Mouse (Mus musculus): ENCODE measurements at regions not wholly inside any gene's neighbourhood (a gene's known extent, or its start where the extent isn't known, plus 50 kb on each side); places are given as distances from the start of the nearest gene placed in this dataset.
A peak's percentile ranks its signal among the peaks of the same experiment; 100 is the strongest.

DNA sequence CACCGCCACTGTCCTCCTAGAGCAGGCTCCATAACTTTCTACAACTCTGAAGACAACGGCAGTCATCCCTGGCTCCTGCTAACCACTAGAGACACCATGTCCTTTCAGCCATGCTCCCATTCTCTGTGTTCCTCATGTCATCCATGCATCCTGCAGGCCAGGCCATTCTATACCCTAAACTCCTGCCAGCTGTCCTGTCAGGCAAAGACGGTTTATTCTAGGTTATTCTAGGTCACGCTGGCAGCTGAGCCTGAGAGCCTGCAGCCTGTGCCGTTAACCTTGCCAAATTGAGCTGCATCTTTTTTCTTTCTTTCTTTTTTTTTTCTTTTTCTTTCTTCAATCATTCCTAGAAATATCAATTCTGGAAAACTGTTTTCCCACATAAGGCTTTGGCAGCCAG, 406.0 kb upstream of the Acvr2a start:
- no peak for DNase-seq (ENCODE audit: extremely low read depth, low read depth, low spot score)

- DNase-seq (ENCODE audit: extremely low read depth, low read depth, low spot score), result peak; percentile 54
Measured at GRCm38 (mm10) chr2:48409876-48410275, 404.0 kb upstream of the Acvr2a start.

DNA sequence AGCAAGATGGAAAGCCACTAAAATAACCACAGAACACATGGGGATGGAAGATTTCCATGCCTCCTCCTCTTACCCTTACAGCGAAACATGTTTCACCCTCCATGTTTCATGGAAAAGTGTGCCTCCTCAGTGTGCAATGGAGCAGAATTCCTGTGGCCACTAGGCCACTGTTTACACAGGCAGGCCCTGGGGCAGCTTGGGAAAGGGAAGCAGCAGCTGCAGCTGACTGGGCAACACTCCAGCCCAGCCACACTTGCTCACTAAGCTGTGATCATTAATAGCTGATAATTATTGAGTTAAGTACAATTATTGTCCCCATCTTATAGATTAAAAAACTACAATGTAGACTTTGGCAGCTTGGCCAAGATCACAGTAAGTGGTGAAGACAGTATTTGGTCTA, 402.5 kb upstream of the Acvr2a start:
- no peak for DNase-seq (ENCODE audit: extremely low read depth, low read depth, low spot score)

DNA sequence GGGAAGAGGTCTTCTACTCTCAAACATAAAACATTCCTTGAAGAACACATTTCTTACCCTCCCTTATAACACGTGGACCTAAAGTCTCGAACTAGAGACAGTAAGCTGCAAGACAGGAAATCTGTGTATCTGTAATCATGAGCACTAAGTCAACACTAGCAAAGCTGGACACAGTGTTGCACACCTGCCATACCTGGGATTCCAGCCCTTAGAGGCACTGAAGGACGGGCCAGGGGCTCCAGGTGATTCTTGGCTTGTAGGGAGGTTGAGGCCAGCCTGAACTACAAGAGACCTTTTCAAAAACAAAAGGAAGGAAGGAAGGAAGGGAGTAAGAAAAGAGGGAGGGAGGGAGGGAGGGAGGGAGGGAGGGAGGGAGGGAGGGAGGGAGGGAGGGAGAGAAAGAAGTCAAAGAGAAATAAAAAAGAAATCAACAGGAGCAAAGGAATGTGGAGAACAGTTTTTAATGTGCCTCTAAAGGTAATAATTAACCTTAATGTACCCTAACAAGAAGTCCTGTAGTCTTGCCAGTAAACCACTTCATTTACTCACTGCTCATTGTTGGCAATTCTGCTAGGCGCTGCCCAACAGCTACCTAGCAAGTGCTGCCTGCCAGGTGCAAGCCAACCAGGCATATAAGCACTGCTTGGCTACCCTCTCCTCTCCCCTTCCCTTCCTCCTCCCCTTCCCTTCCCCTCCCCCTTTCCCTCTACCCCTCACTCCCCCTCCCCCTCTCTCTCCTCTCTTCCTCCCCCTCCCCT, 401.0 kb upstream of the Acvr2a start:
- no peak for DNase-seq (ENCODE audit: extremely low read depth, low read depth, low spot score)

GRCm38 (mm10) chr2:48414596-48415481, 399.1 kb upstream of the Acvr2a start:
- no peak for DNase-seq (ENCODE audit: extremely low read depth, low read depth, low spot score)

- DNase-seq (ENCODE audit: extremely low read depth, low read depth, low spot score), result no peak
Measured at GRCm38 (mm10) chr2:48416207-48416750, 397.6 kb upstream of the Acvr2a start.

DNA sequence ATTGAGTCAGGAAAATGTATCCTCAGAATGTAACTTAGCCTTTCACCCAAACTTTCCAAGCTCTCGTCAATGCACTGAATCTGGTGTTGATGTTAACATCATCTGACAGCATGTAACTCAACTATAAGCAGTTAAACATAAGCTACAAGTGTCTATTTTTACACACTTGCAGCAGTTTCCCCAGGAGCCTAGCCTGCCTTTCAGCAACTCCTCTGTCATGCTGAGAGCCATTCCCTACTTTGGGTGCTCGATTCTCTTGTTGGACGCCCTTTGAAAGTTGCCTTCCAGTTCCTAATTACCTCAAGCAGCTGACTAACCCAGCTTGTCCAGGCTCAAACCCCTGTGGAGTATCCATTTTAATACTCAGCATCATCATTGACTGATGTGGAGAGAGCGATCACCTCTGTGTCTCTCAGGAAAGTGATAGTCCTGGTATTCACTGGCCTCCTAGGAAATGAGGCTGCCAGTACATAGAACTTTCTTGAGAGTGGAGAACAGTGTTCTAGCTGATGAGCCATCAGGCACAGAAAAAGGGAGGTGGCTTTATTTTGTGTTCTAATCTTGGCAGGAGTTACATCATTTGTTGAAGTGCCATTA, 396.8 kb upstream of the Acvr2a start:
- no peak for DNase-seq (ENCODE audit: extremely low read depth, low read depth, low spot score)

- no peak for DNase-seq (ENCODE audit: extremely low read depth, low read depth, low spot score)
Measured at GRCm38 (mm10) chr2:48420791-48421190, 393.1 kb upstream of the Acvr2a start.

DNA sequence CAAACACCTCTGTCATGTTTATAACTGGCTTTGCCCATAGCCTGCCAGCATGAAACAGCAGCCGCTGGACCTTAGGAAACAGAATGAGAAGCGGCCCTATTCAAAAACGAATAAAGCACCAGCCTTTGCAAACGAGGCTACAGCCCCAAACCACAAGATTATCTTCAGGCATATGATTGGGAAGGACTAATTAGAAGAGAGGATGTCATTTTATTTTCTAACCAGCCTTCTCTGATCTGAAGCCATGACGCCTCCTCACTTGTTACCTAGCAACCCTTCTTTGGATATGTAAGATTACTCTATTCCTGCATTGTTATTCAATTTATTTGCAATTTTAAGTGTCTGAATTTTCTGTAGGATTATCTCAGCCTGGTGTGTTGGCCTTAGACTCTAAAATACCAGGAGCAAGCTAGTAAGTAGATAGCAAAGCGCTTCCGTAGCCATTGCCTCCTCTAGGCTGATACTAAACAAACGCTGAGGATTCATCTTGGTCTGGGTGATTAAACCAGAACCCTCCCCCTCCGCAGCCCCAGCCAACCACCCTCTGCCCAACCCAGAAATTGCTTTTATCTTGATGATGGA, 390.0 kb upstream of the Acvr2a start:
- no peak for DNase-seq (ENCODE audit: extremely low read depth, low read depth, low spot score)

- no peak for DNase-seq (ENCODE audit: extremely low read depth, low read depth, low spot score)
Measured at GRCm38 (mm10) chr2:48424562-48424961, 389.3 kb upstream of the Acvr2a start.

- no peak for DNase-seq (ENCODE audit: extremely low read depth, low read depth, low spot score)
Measured at GRCm38 (mm10) chr2:48425200-48426090, 388.5 kb upstream of the Acvr2a start.

GRCm38 (mm10) chr2:48432545-48432944, 381.4 kb upstream of the Acvr2a start:
- DNase-seq (ENCODE audit: extremely low read depth, low read depth, low spot score), result no peak

DNA sequence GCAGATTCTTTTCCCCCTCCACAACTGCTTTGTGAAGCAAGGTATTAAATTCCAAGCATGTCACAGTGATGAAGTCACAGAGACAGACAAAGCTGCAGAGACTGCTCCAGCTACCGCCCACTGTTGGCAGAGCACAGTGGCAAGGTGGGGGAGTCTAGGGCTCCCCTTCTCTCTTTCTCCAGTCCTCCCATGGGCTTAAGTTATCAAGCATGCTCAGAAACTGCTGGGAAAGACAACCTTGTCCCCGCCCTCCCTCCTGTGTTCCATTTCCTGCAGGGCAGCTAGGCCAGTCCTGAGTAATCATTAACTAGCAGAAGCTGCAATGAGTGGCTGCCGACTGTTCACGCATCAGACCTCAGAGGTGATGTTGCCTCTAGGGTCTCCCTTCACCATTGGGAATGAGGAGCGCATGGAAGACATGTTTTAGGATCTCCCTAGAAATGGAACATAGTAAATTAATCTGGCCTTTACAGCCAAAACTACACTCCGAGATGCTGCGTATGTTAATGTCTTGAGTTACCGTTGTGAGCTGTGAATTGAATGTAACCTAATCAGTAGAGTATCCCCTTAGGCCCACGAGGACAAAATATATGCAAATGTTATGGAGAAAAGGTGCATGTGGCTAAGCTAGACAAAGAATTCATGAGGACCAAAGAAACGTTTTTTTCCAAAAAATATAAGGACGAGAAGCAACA, 372.5 kb upstream of the Acvr2a start:
- no peak for DNase-seq (ENCODE audit: extremely low read depth, low read depth, low spot score)

GRCm38 (mm10) chr2:48441991-48442544, 371.8 kb upstream of the Acvr2a start:
- no peak for DNase-seq (ENCODE audit: extremely low read depth, low read depth, low spot score)

GRCm38 (mm10) chr2:48445898-48446604, 367.9 kb upstream of the Acvr2a start:
- DNase-seq (ENCODE audit: extremely low read depth, low read depth, low spot score), result no peak

- no peak for DNase-seq (ENCODE audit: extremely low read depth, low read depth, low spot score)
Measured at GRCm38 (mm10) chr2:48446617-48447016, 367.3 kb upstream of the Acvr2a start.

- no peak for DNase-seq (ENCODE audit: extremely low read depth, low read depth, low spot score)
Measured at GRCm38 (mm10) chr2:48449165-48449842, 364.6 kb upstream of the Acvr2a start.
